Mouse (Mus musculus): Measurements from ENCODE around the gene Timd2.
"Not testable (repeated sequence)": the region's sequence is repeated elsewhere in the genome, so short reads cannot be mapped to it uniquely, and the experiment has no call there.

Timd2 gene

GRCm38 (mm10) chr11:46665599-46666522 is 41.0 kb downstream of the Timd2 start:
- peak; percentile 12 for DNase-seq (ENCODE audit: low read depth, low spot score)

- DNase-seq (ENCODE audit: low read depth, low spot score): no peak
Observed at GRCm38 (mm10) chr11:46663215-46663614, 43.6 kb downstream of the Timd2 start.

GRCm38 (mm10) chr11:46652476-46652875 is 54.4 kb downstream of the Timd2 start:
- DNase-seq (ENCODE audit: low read depth, low spot score): no peak

- not testable (repeated sequence) for DNase-seq (ENCODE audit: low read depth, low spot score)
Observed at GRCm38 (mm10) chr11:46649655-46650054, 57.2 kb downstream of the Timd2 start.

GRCm38 (mm10) chr11:46644824-46645223 is 62.0 kb downstream of the Timd2 start:
- no peak for DNase-seq (ENCODE audit: low read depth, low spot score)

- no peak for DNase-seq (ENCODE audit: low read depth, low spot score)
Observed at GRCm38 (mm10) chr11:46636568-46636967, 70.3 kb downstream of the Timd2 start.

- not testable (repeated sequence) for DNase-seq (ENCODE audit: low read depth, low spot score)
Observed at GRCm38 (mm10) chr11:46635516-46635915, 71.3 kb downstream of the Timd2 start.

- peak; percentile 25 for DNase-seq (ENCODE audit: low read depth, low spot score)
Observed at GRCm38 (mm10) chr11:46631635-46632034, 75.2 kb downstream of the Timd2 start.

- DNase-seq (ENCODE audit: low read depth, low spot score): peak; percentile 70
Observed at GRCm38 (mm10) chr11:46629211-46629795, 77.6 kb downstream of the Timd2 start, which contains the start of gene Dppa1. Gene Dppa1, minus strand, starts transcription at chr11:46629261.

- no peak for DNase-seq (ENCODE audit: low read depth, low spot score)
Observed at GRCm38 (mm10) chr11:46620414-46621168, 86.3 kb downstream of the Timd2 start.

GRCm38 (mm10) chr11:46619929-46620328 is 86.9 kb downstream of the Timd2 start:
- no peak for DNase-seq (ENCODE audit: low read depth, low spot score)

Measured in forelimb bud, embryonic 11.5 days (tissue).